Mouse (Mus musculus): ENCODE measurements at regions not wholly inside any gene's neighbourhood (a gene's known extent, or its start where the extent isn't known, plus 50 kb on each side); places are given as distances from the start of the nearest gene placed in this dataset.

DNA sequence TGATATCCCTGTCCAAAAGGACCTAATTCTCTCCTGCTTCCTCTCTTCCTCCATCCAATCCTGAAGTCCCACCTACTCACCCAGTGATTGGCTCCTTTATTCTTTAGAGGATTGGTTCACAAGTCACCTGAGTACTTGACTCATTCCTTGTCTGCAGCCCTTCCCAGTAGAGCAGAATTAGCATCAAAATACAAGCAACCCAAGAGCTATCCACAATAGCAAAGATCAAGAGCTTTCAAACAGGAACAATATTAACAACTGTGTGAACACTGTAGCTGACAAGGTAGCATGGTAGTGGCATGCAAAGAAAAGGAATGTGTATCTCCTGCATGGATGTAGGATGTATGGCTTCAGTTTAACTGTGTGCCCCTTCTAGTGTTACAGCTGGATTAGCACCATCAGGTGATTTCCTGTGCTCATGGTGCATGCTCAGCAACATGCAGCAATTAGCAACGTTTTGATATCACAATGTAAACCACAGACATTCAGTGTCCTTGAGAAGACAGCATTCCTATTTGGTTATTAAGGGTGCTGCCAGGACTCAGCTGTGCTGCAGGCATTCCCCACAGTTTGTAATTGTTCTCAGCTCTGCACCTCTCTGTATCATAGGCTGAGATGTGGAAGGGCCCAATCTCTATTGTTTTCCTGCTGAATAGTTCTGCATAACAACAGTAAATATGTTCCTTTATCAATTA, 437.2 kb downstream of the Ptprc start:
- DNase-seq: no peak

DNA sequence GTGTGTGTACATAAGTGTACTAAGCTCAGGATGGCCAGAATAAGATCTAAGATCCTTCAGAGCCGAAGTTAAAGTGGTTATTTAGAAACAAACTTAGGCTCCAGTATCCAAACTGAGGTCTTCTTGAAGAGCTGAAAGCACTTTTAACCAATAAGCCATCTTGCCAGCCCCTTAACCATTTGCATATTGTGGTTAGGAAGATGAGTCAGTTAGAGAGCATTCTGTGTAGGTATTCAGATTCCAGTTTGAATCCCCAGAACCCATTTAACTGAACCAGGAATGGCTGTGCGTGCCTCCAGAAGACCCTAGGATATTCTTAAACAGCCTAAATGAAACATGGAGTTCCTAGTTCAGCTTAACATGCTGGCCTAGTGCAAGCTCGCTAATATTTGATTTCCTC, 471.6 kb downstream of the Ptprc start:
- no peak for DNase-seq

DNA sequence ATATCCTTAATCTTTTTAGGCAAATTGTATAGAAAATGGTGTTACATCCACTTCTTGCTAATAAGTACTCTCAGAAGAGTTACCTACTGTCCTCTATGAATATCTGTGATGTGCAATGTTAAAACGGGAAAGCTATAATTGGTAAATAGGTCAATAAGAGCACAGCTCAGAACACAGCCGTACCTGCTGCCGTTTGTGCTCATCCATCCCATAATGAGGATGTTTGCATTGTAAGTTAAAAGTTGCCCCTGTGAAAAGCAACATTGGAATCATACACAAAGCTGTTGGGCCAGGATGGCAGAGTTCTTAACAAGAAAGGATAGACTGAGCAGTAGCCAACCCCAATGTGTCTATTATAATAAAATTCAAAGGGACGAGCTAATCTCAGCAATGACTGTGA, 476.6 kb downstream of the Ptprc start:
- DNase-seq: no peak

DNA sequence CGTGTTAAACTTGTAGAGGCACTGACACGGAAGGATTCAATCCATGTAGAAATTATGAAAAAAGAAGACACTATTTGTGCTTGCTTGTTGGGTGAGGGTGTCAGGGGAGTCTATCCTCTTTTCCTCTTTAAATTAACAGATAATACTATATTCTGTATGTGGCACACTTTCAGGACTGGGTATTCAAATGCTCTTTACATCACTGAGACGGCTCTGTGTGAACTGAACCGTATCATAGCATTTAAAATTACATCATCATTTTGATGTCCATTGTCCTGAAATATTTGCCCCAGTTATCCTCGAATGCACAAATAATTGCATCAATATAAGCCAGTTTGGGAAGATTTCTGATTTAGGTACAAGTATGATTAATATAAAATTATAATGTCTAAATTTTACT, 478.2 kb downstream of the Ptprc start:
- DNase-seq: no peak

DNA sequence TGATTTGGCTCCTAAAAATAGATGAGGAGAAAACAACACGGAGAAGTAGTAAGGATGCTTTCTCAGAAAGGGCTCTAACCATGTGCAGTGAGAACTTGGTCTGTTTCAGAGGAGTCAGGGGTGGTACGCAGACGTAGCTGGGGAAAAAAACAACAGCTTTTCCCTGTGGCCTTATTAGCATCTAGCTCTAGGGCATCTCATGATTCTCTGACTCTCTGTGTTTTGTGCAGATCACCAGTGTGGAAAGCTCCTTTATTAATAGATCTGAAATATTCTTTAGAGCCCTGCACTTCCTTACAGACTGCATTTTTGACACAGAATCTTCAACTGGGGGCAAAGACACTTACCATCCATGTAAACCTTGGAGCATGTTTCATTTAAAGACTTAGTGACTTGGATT, 478.7 kb downstream of the Ptprc start:
- no peak for DNase-seq

DNA sequence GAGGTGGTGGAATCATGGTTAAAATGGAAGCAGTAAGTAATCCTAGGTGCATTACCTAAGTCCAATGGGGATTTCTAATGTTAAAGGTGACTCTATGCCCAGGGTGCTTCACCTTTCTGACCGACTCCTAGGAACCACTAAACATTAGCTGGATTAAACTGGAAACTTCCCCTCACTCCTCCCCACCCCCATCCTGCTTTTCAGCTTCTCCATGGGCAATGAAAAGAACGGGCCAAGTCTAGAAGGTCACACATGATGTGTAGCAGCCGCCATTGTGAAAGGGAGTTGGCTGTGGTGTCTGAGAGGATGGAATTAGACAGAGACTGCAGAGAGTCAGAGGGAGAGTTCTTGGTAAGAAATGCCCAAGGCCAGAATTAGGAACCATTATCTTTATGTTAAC, 479.8 kb downstream of the Ptprc start:
- no peak for DNase-seq

DNA sequence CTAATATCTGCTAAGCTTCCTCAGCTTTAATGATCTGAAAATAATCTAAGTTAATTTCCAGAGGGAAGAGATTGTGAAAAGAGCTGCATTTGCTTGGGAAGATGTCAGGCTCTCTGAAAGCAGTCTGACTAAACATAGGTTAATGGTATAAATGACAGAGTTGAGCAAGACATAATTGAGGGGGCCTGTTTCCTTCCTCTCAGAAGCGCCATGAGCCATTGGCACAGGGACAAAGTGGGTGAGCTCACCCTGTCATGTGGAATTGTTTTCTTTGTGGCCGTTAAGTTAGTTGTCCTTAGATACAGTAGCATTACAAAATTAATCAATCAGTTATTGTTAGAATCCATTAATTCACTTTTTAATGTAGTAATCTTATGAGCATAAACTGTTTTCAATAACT, 483.0 kb downstream of the Ptprc start:
- DNase-seq: peak; percentile 42 to 51

DNA sequence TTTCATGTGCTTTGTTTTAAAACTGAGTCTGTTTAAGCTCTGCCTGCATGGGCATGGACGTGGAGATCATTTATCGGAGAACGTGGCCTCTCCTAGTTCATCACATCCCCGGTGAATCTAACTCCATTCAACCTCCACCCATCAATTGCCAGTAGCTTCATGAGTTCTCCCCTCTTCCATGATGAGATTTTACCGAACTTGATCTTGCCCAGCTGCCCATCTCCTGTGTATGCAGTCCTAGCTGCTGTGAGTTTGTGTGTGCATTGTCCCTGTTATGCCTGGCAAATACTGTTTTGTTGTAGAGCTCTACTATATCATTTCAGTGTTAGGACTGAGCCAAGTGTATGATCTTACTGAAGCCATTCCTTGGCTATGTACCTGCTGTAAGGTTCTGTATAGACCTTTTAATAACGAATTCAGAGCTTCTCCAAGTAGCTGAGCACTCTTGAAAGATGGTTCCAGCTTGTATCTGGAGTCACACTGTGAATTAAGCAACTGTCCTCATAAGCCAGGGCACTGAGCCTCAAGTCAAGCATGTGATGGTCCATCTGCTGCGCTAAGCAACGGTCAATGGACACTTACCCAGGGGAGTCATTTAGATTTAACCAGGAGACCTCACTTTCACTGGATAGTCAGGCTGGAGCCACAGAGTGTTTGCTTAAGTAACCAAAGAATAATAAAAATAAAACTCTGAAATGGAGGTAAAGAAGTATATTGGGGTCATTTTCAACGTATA, 484.5 kb downstream of the Ptprc start:
- peak; percentile 77 to 87 for DNase-seq

DNA sequence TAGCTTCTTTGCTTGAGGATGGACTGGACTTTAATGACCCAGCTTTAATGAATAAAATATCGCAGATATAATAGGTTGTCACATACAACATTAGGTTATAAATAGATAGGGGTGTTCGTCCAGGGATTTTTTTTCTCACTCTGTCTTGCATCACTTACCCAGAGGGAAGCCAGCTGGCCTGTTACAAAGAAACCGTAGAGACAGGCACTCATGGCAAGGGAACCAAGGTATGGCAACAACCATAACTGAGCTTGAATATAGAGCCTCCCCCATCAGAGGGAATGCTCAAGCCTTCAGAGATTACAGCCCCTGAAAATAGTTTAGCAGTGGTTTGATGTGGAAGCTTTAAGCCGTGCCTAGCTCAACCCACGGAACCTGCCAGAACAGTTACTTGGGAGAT, 504.9 kb downstream of the Ptprc start:
- DNase-seq: peak; percentile 36 to 41

DNA sequence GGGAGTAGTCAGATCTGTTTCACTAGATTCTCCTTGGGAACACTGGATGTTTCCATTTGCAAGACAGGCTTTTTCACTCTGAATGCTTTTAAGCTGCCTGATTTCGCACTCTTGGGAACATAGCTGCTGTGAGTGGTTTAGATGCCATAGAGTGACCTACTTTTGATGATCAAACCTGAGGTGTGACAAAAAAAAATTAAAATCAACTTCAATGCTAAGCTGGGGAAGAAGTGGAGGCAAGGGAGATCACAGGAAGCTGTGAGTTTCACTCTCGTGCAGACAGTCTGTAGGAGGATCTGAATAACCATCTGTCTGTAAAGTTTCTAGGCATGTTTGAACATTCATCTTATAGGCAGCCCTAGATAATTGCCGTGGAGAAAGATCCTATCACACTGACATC, 505.7 kb downstream of the Ptprc start:
- no peak for DNase-seq

DNA sequence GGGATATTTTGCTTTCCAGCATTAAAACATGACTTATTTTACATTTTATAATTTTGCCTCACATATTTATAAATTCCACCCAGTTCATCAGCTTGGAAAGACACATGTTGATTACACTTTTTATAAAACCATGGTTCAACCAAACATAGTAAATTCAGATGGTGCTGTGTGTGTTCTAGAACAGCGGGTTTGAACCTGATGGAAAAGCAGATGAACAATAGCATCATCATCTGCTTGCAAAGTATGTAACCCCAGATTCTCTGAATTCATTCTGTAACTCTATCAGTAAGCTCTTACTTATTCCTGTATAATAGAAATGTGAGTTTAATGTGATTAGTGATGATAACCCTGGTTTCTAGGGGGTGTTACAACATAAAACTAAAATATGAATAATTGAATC, 517.4 kb downstream of the Ptprc start:
- no peak for DNase-seq

DNA sequence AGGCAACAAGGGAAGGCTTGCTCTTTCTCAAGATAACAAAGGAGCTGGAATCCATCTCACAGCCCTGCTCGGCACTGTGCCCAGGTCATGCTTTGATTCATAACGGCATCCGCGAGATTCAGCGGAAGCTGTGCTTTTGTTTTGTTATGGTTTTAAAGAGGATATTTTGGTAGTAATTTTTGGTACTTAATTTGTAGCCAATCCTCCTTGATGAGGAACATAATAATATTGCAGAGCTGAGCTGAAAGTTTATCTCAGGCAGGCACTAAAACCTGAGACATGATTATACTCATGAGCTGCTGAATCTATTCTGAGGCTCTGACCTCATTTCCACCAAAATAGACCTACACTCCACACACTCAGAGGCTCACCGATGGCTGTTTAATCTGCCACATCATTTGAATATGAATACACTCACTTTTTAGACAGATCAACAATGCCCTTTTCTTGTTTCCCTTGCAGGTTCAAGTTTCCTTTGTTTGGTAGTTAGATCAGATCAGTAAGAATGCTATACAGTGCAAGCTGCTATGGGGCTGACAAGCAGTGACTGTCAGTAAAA, 518.5 kb downstream of the Ptprc start:
- DNase-seq: peak; percentile 92 to 96

DNA sequence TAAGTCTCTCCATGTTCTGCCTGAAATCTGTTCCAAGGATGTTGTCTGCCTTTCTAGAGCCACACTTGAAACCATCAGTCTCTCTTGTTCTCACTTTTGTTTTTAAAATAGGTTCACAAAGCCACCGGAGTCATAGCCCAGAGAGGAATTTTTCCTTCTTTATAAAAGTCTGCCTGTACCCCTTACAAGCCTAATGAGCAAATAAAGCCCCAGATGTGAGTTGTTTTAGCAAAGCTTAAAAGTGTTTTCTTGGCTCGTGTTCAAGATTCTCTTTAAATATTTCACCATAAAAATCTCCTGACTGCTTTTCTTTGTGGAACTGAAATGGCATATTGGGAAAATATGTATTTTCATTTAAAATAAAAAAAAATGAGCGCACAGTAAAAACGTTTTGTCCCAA, 521.3 kb downstream of the Ptprc start:
- no peak for DNase-seq

DNA sequence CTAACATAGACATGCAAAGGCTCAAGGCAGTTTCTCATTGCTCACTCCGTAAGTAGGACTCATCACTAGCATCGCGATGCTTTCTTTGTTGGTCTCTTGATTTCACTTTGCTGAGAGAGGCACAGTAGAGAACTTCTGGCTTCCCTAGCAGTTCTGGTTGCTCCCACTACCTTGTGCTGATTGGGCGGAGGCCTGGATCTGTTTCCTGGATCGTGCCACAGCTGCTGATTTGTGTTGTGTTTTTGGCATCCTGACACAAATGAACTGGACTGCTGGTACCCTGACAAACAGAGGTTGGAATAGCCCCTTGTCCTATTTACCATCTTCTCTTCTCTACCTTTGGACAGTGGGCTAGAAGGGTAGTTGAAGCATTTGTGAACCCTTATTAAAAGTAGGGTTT, 522.0 kb downstream of the Ptprc start:
- peak; percentile 18 to 24 for DNase-seq

DNA sequence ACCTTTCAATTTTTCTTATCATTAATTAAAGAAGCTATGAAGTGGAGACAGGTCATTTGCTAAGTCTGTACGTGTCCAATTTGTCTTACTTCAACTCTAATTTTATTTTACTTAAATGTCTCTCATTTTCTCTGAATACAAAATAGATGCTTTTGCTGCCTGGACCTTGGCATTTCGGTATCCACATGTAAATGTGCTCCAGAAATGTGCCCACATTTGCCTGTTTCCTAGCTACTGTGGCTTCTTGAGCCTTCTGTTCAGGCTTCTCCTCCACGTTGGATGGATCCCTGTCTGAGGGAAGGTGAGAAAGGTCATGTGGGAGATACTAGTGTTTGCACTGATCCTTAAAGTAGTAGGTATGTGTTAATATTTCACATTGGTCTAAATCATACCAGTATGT, 524.9 kb downstream of the Ptprc start:
- DNase-seq: no peak

DNA sequence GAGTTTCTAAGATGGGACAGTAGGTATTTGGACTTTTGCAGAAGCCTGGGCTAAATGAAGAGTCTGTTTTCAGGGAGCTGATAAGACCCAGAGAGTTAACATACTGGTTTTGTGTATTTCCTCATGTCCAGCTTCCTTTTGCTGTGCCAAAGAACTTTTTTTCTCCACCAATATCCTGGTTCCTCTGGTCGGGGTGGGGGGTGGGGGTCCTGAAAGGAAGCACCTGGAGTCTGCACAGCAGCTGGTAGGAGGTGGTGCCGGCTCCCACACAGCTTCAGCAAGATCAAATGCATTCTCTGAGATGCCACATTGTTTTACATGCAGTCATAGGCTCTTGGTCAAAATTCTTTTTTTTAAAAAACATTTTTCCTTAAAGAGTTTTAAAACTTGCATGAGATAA, 525.4 kb downstream of the Ptprc start:
- DNase-seq: no peak

DNA sequence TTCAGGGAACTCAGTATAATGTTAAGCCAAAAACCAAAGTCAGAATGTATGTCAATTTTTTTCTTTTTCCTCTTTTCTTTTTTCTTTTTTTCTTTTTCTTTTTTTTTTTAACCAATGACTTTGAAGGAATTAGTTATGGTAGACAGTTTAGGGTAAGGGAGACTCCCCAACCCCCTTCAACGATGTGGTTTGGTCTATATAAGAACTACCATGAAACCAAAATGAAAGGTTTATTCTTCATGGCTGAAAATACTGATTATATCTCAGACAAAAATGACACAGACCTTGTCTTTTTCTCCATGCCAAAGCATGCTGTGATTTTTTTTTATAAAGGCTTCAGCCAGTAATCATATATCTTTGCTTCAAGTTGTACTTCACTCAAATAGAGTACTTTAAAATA, 526.7 kb downstream of the Ptprc start:
- no peak for DNase-seq

DNA sequence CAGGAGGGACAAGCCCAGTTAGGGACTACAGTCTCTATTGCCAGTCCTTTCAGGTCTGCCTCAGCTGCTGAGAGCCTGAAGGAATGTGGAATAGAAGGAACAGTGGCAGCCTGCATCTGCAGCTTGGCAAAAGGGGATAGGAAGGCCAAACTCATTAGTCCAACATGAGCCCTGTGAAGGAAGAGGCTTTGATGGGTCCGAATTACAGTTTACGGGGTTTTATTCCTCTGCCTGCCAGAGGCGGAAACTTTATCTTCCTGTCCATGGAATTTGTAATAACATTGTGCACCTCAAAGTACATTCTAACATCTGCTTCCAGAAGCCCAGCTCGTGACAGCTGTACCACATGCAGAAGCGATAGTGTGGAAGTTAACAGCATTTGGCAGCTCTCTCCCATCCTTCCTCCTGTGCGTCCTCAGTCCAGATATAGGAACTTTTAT, 530.9 kb downstream of the Ptprc start:
- DNase-seq: no peak

DNA sequence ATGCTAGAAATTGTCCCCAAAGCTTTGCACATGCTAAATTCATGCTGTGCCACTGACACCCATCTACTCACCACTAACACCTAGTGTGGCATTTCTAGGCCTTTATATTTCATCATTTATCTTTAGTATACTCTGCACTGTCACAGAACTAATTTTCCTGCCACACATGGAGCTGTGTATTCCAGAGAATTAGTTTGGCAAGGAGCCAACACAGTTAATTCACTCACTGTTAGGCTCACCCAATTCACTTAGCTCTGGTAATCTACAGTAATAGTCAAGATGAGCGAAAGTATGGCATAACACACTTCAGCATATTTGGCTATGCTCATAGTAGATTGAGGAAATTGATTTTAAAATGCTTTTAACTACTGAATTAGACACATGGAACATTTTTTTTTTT, 532.0 kb downstream of the Ptprc start:
- DNase-seq: no peak

DNA sequence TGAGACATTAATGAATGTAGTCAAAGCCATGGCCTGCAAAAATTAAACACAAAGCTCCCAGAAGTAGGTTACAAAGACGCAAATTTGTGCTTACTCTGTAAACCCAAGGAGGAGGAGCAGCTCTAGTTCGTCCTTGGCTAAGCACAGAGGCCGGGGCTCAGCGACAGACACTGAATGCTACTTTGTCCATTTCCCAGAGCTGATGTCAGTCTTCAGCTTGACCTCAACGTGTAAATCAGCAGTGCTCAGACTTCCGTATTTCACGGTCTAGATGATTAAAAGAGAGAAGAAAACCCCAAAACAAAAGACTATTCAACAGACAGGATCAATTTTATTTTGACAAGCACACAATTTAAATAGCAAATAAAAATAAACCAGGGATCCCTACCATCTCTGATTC, 534.7 kb downstream of the Ptprc start:
- no peak for DNase-seq

DNA sequence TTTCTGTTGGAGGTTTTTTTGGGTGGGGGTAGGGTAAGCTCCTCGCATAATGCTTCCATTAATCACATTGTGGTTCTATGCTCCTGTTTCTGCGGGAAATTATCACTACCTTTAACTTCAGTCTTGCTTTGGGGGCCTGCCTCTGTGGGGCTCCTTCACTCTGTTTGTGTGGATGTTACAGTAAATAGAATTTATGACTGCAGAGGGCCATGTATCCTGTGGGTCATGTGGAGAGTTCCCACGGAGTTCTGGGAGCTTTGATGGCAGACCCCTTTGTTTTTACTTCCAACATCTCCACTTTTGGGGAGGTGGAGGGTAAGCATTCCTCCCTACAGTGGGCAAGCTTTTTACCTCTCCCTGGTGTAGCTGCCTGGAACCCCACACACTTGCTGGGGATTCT, 538.6 kb downstream of the Ptprc start:
- no peak for DNase-seq

DNA sequence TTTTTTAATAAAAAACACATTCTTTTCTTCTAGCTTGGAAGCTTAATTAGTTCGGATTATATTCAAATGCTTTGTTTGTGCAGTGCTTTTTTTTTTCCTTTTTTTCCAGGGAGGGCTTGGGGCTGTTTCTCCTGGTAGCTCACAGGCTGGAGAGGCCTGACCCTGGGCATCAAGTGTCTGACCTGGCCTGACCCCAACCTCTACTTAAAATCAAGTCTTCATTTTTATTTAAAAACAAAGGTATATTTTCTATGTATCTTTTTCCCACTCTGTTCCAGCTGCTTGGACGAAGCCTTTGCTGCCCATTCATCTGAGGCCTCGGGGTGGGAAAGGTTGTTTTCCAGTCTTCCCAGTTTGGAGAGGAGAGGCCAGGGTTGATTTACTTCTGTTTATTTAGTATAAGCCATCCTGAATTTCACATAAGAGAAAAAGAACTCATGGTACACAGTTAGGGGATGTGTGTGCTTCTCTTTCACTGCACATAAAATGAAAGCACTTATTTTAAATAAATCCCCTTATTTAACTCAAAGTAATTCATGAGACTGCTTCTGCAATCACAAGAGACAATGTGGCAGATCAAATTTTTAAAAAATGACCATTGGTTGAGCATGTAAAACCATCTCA, 539.1 kb downstream of the Ptprc start:
- no peak for DNase-seq

DNA sequence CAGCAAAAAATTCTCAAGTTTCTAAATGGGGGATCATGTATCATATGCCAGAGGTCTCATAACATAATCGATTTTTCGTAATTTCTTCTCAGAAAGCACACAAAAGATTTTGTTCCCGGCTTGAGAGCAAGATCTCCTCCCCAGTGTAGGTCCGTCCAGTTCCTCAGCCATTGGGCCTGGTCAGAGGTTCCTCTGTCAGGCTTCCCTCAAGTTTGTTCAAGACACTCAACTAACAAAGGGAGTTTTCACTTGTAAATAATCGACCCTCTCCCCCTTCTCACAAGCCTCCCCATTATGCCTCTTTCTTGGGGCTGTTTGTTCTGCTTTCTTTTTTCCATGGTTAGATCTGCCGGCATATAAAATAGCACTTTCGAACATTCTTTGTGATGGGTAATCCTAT, 539.7 kb downstream of the Ptprc start:
- DNase-seq: no peak

DNA sequence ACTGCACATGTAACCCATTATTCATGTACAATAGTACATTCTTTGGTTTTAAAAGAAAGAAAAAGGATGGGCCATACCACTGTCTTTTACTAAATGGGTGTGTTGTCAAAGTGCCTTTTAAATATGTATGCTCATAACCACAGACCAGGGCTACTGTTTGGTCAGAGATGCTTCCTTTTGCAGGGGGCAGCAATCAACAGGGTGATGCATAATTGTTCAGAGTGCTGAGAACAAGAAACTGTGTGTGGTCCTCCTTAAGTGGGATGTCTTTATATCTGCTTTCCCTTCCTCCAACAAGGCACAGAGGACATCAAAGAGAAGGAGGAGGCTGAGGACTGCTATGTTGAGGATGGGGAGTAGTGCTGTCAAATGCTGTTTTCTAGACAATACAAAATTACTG, 544.0 kb downstream of the Ptprc start:
- no peak for DNase-seq
